Mouse (Mus musculus): ENCODE results near the gene Krtap5-5. TPM values are rescaled to one million over a fixed set of nuclear protein-coding genes. Genes with fewer than 3 reads are reported as not detected.

Gene Krtap5-5
- total RNA-seq, 2 experiments from 2014 or later = not detected

Other genes with a start within 250 kb of the Krtap5-5 start
- gene Mob2, start 168.9 kb downstream of the Krtap5-5 start, total RNA-seq (2014; fragmentation: Nextera tagmentation) = 39.5 and 41.5 TPM in 2 replicates
- gene Mob2, start 168.9 kb downstream of the Krtap5-5 start, total RNA-seq (2017) = 36.2 and 37.3 TPM in 2 replicates
- gene Dusp8, start 134.1 kb downstream of the Krtap5-5 start, total RNA-seq (2014; fragmentation: Nextera tagmentation) = 0.25 TPM in 1 of 2 replicates, not detected in the other
- gene Dusp8, start 134.1 kb downstream of the Krtap5-5 start, total RNA-seq (2017) = 0.04 and 1.1 TPM in 2 replicates
- not detected in 2 replicates for gene Gm45618, start 109.2 kb downstream of the Krtap5-5 start, total RNA-seq (2014; fragmentation: Nextera tagmentation)
- not detected in 2 replicates for gene Gm45618, start 109.2 kb downstream of the Krtap5-5 start, total RNA-seq (2017)
- gene Gm39115, start 93.9 kb downstream of the Krtap5-5 start, total RNA-seq (2014; fragmentation: Nextera tagmentation) = not detected in 2 replicates
- gene Gm39115, start 93.9 kb downstream of the Krtap5-5 start, total RNA-seq (2017) = not detected in 2 replicates
- gene Gm45337, start 85.4 kb downstream of the Krtap5-5 start, total RNA-seq (2014; fragmentation: Nextera tagmentation) = not detected in 2 replicates
- not detected in 2 replicates for gene Gm45337, start 85.4 kb downstream of the Krtap5-5 start, total RNA-seq (2017)
- not detected in 2 replicates for gene Gm29735, start 72.9 kb downstream of the Krtap5-5 start, total RNA-seq (2014; fragmentation: Nextera tagmentation)
- not detected in 2 replicates for gene Gm29735, start 72.9 kb downstream of the Krtap5-5 start, total RNA-seq (2017)
- not detected in 2 replicates for gene Gm4553, start 64.2 kb downstream of the Krtap5-5 start, total RNA-seq (2014; fragmentation: Nextera tagmentation)
- not detected in 2 replicates for gene Gm4553, start 64.2 kb downstream of the Krtap5-5 start, total RNA-seq (2017)
- gene Krtap5-2, start 54.0 kb downstream of the Krtap5-5 start, total RNA-seq (2014; fragmentation: Nextera tagmentation) = not detected in 2 replicates
- not detected in 2 replicates for gene Krtap5-2, start 54.0 kb downstream of the Krtap5-5 start, total RNA-seq (2017)
- gene Gm10153, start 39.6 kb downstream of the Krtap5-5 start, total RNA-seq (2014; fragmentation: Nextera tagmentation) = not detected in 2 replicates
- gene Gm10153, start 39.6 kb downstream of the Krtap5-5 start, total RNA-seq (2017) = not detected in 2 replicates
- not detected in 2 replicates for gene Krtap5-3, start 28.6 kb downstream of the Krtap5-5 start, total RNA-seq (2014; fragmentation: Nextera tagmentation)
- gene Krtap5-3, start 28.6 kb downstream of the Krtap5-5 start, total RNA-seq (2017) = not detected in 2 replicates
- not detected in 2 replicates for gene Gm7579, start 18.1 kb downstream of the Krtap5-5 start, total RNA-seq (2014; fragmentation: Nextera tagmentation)
- gene Gm7579, start 18.1 kb downstream of the Krtap5-5 start, total RNA-seq (2017) = not detected in 2 replicates
- gene Gm40460, start 11.1 kb upstream of the Krtap5-5 start, total RNA-seq (2014; fragmentation: Nextera tagmentation) = not detected in 2 replicates
- gene Gm40460, start 11.1 kb upstream of the Krtap5-5 start, total RNA-seq (2017) = not detected in 2 replicates
- not detected in 2 replicates for gene Gm2431, start 28.4 kb upstream of the Krtap5-5 start, total RNA-seq (2014; fragmentation: Nextera tagmentation)
- gene Gm2431, start 28.4 kb upstream of the Krtap5-5 start, total RNA-seq (2017) = not detected in 2 replicates
- not detected in 2 replicates for gene Gm4559, start 44.4 kb upstream of the Krtap5-5 start, total RNA-seq (2014; fragmentation: Nextera tagmentation)
- not detected in 2 replicates for gene Gm4559, start 44.4 kb upstream of the Krtap5-5 start, total RNA-seq (2017)
- not detected in 2 replicates for gene Krtap5-1, start 67.1 kb upstream of the Krtap5-5 start, total RNA-seq (2014; fragmentation: Nextera tagmentation)
- gene Krtap5-1, start 67.1 kb upstream of the Krtap5-5 start, total RNA-seq (2017) = not detected in 2 replicates
- gene Krtap5-4, start 73.6 kb upstream of the Krtap5-5 start, total RNA-seq (2014; fragmentation: Nextera tagmentation) = not detected in 2 replicates
- not detected in 2 replicates for gene Krtap5-4, start 73.6 kb upstream of the Krtap5-5 start, total RNA-seq (2017)
- gene Ifitm10, start 143.8 kb upstream of the Krtap5-5 start, total RNA-seq (2014; fragmentation: Nextera tagmentation) = 2.3 TPM in 1 of 2 replicates, not detected in the other
- gene Ifitm10, start 143.8 kb upstream of the Krtap5-5 start, total RNA-seq (2017) = not detected in 2 replicates
- gene Gm49369, start 152.7 kb upstream of the Krtap5-5 start, total RNA-seq (2014; fragmentation: Nextera tagmentation) = not detected in 2 replicates
- 32.8 TPM in 1 of 2 replicates, not detected in the other for gene Gm49369, start 152.7 kb upstream of the Krtap5-5 start, total RNA-seq (2017)
- gene Ctsd, start 158.1 kb upstream of the Krtap5-5 start, total RNA-seq (2014; fragmentation: Nextera tagmentation) = 129 and 174 TPM in 2 replicates
- 136 and 174 TPM in 2 replicates for gene Ctsd, start 158.1 kb upstream of the Krtap5-5 start, total RNA-seq (2017)
- gene Syt8, start 204.9 kb upstream of the Krtap5-5 start, total RNA-seq (2014; fragmentation: Nextera tagmentation) = 2.0 TPM in 1 of 2 replicates, not detected in the other
- gene Syt8, start 204.9 kb upstream of the Krtap5-5 start, total RNA-seq (2017) = not detected in 2 replicates
- gene Tnni2, start 211.8 kb upstream of the Krtap5-5 start, total RNA-seq (2014; fragmentation: Nextera tagmentation) = not detected in 2 replicates
- 0.99 and 18.9 TPM in 2 replicates for gene Tnni2, start 211.8 kb upstream of the Krtap5-5 start, total RNA-seq (2017)
- gene Lsp1, start 230.8 kb upstream of the Krtap5-5 start, total RNA-seq (2014; fragmentation: Nextera tagmentation) = 16.9 and 39.8 TPM in 2 replicates
- gene Lsp1, start 230.8 kb upstream of the Krtap5-5 start, total RNA-seq (2017) = 12.1 and 42.5 TPM in 2 replicates